Mouse (Mus musculus): ENCODE results near the gene 1700113H08Rik.
A peak's percentile ranks its signal among the peaks of the same experiment; 100 is the strongest.

1700113H08Rik gene

DNA sequence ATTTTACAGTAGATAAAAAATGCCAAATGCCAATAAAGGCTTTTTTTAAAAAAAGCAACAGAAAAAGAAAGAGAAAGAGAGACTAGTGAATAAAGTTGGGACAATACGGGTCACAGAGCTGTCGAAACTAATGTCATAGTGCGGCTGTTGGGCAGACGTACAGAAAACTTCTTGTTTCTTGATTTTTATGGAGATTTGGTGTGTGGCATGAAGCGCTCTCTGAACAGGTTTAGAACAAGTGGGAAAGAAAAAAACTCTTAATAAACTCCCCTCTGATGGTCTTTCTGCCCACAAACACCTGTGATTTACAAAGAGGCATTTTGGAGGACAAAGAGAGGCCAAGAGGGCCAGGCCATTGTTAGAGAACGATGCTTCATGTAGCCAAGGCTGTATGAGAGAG is 1.6 kb downstream of the 1700113H08Rik start:
- DNase-seq (ENCODE audit: low read depth), result no peak

DNA sequence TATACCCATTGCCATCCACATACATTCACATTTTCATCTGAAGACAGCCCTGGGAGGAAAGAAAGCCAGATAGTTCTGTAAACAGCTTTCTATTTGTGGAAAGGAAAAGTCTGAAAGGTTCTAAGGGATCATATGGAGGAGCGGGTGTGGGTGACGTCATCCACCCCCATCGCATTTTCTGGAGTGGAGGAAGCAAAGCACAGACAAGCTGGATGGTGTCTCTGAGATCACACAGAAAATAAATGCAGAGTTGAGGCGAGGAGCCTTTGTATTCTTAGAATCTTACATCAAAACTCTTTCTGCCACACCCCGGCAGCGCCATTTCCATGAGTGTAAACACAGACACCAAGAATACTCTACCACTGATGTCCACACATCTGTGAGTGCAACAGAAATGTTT is 26.4 kb downstream of the 1700113H08Rik start:
- DNase-seq (ENCODE audit: low read depth), result no peak

DNA sequence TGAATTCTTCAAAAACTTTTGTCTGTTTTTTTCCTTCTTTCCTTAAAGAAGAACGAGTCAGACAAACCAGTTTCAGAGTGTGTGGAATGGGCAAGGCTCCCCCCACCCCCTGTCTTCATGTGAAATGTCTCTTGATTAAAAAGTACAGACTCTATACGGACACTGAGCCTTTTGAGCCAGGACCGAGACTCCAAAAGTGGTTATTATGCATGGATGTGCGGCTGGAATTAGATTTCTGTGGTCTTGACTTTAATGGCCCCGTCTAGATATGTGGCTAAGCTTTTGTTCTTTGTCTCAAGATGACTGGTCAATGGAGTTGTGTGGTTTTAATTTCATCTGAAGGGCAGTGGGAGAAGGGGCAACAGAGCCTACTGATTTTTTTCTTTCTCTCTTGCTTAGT is 29.8 kb downstream of the 1700113H08Rik start:
- no peak for DNase-seq (ENCODE audit: low read depth)

DNA sequence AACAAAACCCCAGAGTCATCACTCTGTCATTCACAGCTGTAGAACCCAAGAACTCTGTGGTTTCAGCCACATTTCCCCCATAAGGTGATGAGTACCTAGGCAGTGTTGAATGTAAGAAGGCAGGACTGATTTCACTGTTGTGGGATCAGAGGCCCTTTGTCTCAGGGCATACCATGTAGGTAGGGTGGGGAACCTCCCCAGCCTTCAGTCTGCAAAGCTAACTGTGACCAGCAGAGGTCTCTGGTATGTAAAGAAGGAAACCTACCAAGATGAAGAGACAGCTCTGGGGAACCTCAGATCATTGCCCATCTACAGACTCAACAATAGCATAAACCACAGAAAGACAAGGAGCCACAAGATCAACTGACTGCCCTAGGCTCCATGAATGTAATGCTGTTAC is 36.4 kb downstream of the 1700113H08Rik start:
- no peak for DNase-seq (ENCODE audit: low read depth)

GRCm38 (mm10) chr10:87098722-87099121 is 40.9 kb downstream of the 1700113H08Rik start:
- no peak for DNase-seq (ENCODE audit: low read depth)

GRCm38 (mm10) chr10:87100668-87101067 is 42.8 kb downstream of the 1700113H08Rik start:
- DNase-seq (ENCODE audit: low read depth), result no peak

DNA sequence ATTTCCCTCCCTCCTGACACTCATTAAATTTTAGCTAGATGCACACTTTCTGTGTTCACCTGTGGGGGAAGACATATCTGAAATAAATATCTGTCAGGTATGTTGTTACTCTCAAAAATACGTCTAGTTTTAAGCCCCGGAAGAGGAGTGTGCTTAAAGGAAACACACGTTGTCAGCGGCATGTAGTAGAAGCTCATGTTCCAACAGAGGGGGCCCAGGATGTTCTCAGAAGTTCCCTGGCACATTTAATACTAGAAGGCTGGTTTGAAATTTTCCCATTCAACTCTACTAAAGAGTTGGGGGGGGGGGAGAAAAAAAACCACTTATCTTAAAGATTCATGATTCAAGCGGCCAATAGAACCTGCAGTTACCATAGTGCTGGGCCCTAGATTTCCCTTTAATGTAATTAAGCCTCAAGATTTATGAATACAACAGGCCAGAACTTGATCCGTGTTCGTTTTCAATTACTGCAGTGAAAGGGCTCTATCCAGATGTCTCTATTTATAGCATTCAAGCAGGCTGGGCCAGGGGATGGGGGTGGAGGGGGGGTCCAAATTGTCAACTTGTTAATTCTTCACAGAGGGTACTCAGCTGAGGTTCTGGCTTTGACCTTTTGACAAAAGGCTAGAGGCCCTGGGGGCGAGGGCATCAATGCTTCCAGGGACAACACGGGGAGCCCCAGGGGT is 43.6 kb downstream of the 1700113H08Rik start:
- DNase-seq (ENCODE audit: low read depth), result no peak

GRCm38 (mm10) chr10:87101951-87102320 is 44.1 kb downstream of the 1700113H08Rik start:
- DNase-seq (ENCODE audit: low read depth), result no peak

DNA sequence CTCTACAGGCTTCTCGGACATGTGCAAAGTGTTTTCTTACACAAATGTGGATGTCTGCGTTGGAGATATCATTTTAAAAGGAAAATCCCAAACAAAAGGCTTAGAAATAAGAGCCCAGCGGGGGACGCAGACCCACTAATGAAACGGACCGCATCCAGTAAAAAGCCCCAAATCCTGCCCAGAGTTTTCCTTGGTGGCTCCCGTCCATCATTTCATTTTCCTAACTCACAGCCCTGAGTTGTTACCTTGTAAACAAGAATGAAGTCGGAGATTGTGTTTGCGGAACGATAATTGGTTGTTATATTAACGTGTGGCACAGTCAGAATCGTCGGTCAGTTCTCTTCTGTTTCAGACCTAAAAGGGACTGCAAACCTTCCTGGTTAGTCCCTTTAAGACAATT is 44.6 kb downstream of the 1700113H08Rik start:
- no peak for DNase-seq (ENCODE audit: low read depth)

GRCm38 (mm10) chr10:87103286-87103685 is 45.4 kb downstream of the 1700113H08Rik start:
- peak; percentile 10 for DNase-seq (ENCODE audit: low read depth)

GRCm38 (mm10) chr10:87107565-87108297 is 49.9 kb downstream of the 1700113H08Rik start:
- no peak for DNase-seq (ENCODE audit: low read depth)

- no peak for DNase-seq (ENCODE audit: low read depth)
Measured at GRCm38 (mm10) chr10:87108333-87108732, 50.5 kb downstream of the 1700113H08Rik start.

- DNase-seq (ENCODE audit: low read depth), result no peak
Measured at GRCm38 (mm10) chr10:87109038-87109771, 51.4 kb downstream of the 1700113H08Rik start.

DNA sequence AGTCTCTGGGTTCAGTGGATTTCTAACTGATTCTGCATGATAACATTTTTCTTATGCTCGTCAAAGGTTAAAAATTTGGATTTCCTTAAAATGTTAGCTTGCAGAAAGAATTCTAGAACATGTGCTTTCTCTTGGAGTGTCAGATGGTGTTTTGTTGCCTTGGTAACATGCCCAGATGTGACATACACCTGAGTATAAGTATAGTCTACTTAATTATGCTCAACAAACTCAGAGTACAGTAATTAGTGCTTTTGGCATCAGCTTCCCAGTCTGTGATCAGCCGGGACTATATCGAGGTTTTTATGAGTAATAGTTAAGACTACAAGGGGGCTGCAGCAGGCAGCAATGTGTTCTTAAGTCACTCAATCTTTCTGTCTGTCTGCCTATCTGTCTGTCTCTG is 53.1 kb downstream of the 1700113H08Rik start:
- no peak for DNase-seq (ENCODE audit: low read depth)

DNA sequence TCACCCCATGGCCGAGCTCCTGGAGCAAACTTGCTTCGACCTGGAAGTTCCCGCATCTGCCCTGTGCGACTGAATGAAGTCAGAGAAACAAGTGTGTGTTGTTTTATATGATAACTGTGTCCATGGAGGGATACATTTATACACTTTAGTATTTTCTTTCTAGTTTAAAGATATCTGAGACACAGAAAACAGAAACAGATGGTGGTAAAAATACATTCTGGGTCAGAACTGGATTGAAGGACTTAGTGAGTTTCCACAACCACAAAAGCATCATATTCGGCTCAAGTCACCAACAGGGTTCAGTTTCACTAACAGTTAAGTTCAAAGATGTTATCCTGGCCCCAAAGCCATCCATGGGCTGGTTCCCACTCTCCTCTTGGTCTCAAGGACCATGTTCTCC is 67.2 kb downstream of the 1700113H08Rik start:
- no peak for DNase-seq (ENCODE audit: low read depth)

- no peak for DNase-seq (ENCODE audit: low read depth)
Measured at GRCm38 (mm10) chr10:87126186-87126824, 68.5 kb downstream of the 1700113H08Rik start.

DNA sequence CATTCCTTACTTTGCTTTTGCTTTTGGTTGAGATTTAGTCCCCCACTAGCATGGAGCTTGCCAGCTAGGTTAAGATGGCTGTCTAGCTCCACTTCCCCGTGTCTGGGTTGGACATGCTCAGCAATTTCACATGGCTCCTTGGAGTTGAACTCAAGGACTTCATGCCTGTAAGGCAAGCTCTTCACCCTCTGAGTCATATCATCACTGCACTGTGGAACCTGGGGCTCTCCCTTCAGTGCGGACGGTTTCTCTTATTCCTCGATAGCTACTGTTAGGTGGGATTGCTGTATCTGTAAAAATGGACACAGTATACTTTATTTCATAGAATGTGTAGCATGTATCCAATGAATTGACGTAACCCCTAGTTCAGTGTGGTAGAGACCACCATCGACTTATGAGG is 93.2 kb downstream of the 1700113H08Rik start:
- no peak for DNase-seq (ENCODE audit: low read depth)

DNA sequence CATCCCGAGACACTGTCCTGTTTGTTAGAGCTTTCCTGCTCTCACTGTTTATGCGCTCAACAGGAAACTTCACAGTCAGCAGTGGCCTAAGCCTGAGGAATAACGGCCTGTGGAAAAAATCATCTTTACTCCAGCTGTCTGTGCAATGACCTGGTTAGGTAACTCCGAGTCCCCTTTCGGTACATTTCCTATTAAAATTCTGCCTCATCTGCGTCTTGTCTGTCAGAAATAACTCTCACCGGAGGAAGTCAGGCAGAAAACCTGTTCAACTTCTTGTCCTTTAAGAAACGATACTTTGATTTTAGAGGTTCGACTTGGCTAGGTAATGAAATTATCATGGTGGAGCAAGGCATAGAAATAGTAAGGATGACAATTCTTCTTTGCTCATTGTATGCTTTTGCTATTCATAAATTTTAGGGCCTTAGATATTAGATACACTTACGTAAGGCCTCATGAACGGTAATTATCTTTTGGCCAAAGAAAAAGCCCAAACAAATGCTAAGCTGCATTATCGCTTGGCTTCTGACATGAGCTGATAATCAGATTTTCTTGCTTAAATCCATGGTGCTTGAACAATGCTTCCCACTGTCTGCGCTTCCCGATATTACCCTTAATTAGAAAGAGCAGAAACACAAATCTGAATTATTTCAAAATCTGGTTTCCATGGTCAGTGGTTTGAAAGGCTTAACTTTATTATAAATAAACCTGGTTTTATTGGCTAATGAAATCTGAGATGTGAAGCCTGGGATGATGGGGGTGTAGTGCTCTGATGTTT is 96.1 kb downstream of the 1700113H08Rik start:
- no peak for DNase-seq (ENCODE audit: low read depth)

DNA sequence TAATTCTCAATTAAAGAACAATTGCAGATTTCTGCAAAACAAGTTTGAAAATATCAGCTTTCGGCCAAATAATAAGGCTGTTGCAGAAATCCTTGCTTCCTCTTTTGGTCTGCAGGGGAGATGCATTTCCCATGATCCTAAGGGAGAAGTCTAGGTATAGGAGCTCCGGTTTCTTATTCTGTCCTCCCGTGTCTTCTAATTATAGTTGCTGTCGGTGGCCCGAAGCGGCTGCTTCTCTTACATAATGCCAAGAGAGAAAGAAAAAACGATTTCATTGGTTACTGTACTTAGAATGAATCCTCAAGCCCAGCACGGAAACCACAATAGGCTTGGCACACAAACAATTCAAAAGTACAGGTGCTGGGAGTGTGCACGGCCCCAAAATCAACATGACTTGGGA is 101.9 kb downstream of the 1700113H08Rik start:
- no peak for DNase-seq (ENCODE audit: low read depth)

- DNase-seq (ENCODE audit: low read depth), result no peak
Measured at GRCm38 (mm10) chr10:87196123-87196756, 138.4 kb downstream of the 1700113H08Rik start.

- no peak for DNase-seq (ENCODE audit: low read depth)
Measured at GRCm38 (mm10) chr10:87198720-87199119, 140.9 kb downstream of the 1700113H08Rik start.
